Mouse (Mus musculus): ENCODE results near the gene Cd52. TPM values are rescaled to one million over a fixed set of nuclear protein-coding genes. Genes with fewer than 3 reads are reported as not detected.

Gene Cd52
- polyA plus RNA-seq, 1 experiment from 2014 or later: 4.8 TPM

GRCm38 (mm10) chr4:134126300-134127120 is 31.6 kb upstream of the Cd52 start:
- Histone ChIP-seq H3K4me2 (replicated peaks) (0 out of 2 replicates have a peak overlapping the region, but pooled peaks have one; percentile 91), H3K9me3 (replicated peaks) (no peaks in the 10 kb centered on the region), H3K4me1 (peaks cover 29% of the 10 kb centered on the region), H3K4me3 (no peak overlapping the region), H3K9ac (no peak overlapping the region), H3K36me3 (peaks cover 12% of the 10 kb centered on the region), H3K27ac (no peak overlapping the region), H3K27me3 (no peaks in the 10 kb centered on the region)
- WGBS: 86% methylated on average over 21 of the region's 21 CpGs
- no peak for ATAC-seq (ENCODE audit: low FRiP score)

- Histone ChIP-seq H3K27me3 (no peaks in the 10 kb centered on the region), H3K9ac (no peak overlapping the region), H3K36me3 (peaks cover 2% of the 10 kb centered on the region), H3K27ac (no peak overlapping the region), H3K4me1 (peaks cover 29% of the 10 kb centered on the region), H3K9me3 (replicated peaks) (no peaks in the 10 kb centered on the region), H3K4me3 (no peak overlapping the region), H3K4me2 (replicated peaks) (no peak overlapping the region)
- 90% methylated on average over 15 of the region's 15 CpGs for WGBS
- no peak for ATAC-seq (ENCODE audit: low FRiP score)
Observed at GRCm38 (mm10) chr4:134125383-134126060, 30.6 kb upstream of the Cd52 start.

- Histone ChIP-seq H3K27me3 (no peaks in the 10 kb centered on the region), H3K36me3 (no peaks in the 10 kb centered on the region), H3K4me2 (replicated peaks) (no peak overlapping the region), H3K4me3 (no peak overlapping the region), H3K9me3 (replicated peaks) (no peaks in the 10 kb centered on the region), H3K9ac (no peak overlapping the region; the same call in 1 of the 2 replicates), H3K4me1 (peaks cover 23% of the 10 kb centered on the region), H3K27ac (no peak overlapping the region)
- ATAC-seq (ENCODE audit: low FRiP score): no peak
- 25% methylated on average over 17 of the region's 17 CpGs for WGBS
Observed at GRCm38 (mm10) chr4:134123680-134124551, 29.0 kb upstream of the Cd52 start.

- WGBS: 95% methylated on average over 6 of the region's 6 CpGs
- no peaks in the 10 kb centered on the region for H3K36me3 ChIP-seq
- no peak overlapping the region for H3K4me2 ChIP-seq (replicated peaks)
- H3K9me3 ChIP-seq (replicated peaks): no peaks in the 10 kb centered on the region
- H3K27me3 ChIP-seq: no peaks in the 10 kb centered on the region
- H3K27ac ChIP-seq: no peak overlapping the region
- no peak overlapping the region for H3K4me3 ChIP-seq
- peaks cover 21% of the 10 kb centered on the region for H3K4me1 ChIP-seq
- ATAC-seq (ENCODE audit: low FRiP score): no peak
- H3K9ac ChIP-seq: no peak overlapping the region
Observed at GRCm38 (mm10) chr4:134123147-134123546, 28.3 kb upstream of the Cd52 start.

DNA sequence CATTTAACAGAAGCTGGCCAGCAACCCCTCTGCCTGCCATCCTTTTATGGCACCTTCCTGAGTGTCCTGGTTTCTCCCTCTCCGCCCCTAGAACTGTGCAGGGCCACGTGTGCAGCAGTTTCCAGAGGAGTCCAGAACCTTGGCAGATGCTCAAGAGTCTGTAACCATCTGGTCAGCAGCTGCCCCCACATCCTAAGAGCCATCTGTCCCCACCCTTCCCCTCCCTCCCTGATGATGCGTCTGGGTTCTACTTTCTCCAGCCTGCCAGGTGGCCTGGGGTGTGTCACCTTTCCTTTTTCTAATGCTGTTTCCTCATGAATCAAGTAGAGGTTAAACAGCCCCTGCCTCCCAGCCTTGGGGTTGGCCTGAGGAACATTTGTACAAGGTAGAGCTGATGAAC is 27.4 kb upstream of the Cd52 start:
- no peak for ATAC-seq (ENCODE audit: low FRiP score)
- no peak overlapping the region for H3K4me2 ChIP-seq (replicated peaks)
- H3K4me3 ChIP-seq: no peak overlapping the region
- H3K36me3 ChIP-seq: no peaks in the 10 kb centered on the region
- H3K27me3 ChIP-seq: no peaks in the 10 kb centered on the region
- no peak overlapping the region for H3K27ac ChIP-seq
- 43% methylated on average over 3 of the region's 3 CpGs for WGBS
- H3K9me3 ChIP-seq (replicated peaks): no peaks in the 10 kb centered on the region
- peaks cover 12% of the 10 kb centered on the region for H3K4me1 ChIP-seq
- no peak overlapping the region for H3K9ac ChIP-seq

DNA sequence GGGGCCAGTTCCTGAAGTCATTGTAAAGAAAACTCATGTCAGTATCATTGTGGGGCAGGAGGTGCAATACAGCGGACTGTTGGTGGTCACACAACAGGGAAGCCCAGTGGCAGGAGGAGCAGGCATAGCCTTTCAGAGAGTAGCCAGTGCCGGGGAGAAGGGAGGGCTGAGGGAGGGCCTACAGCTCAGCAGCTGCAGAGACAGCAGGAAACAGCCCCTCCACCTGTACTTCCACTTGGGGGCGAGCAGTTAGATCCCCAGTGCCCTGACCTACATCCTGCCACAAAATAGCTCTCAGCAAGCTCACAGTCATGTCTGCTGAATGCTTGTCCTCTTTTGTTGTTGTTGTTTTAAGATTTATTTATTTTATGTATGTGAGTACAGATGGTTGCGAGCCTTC is 26.7 kb upstream of the Cd52 start:
- H3K4me2 ChIP-seq (replicated peaks): no peak overlapping the region
- H3K4me3 ChIP-seq: no peak overlapping the region
- H3K4me1 ChIP-seq: 0 out of 2 replicates have a peak, but pooled peaks cover 5% of the 10 kb centered on the region
- no peaks in the 10 kb centered on the region for H3K9me3 ChIP-seq (replicated peaks)
- WGBS: 48% methylated on average over 4 of the region's 4 CpGs
- no peaks in the 10 kb centered on the region for H3K27me3 ChIP-seq
- no peak overlapping the region for H3K9ac ChIP-seq
- no peaks in the 10 kb centered on the region for H3K36me3 ChIP-seq
- no peak overlapping the region for H3K27ac ChIP-seq
- no peak for ATAC-seq (ENCODE audit: low FRiP score)

GRCm38 (mm10) chr4:134120916-134121315 is 26.0 kb upstream of the Cd52 start:
- Histone ChIP-seq H3K9ac (no peak overlapping the region), H3K4me3 (no peak overlapping the region), H3K36me3 (no peaks in the 10 kb centered on the region), H3K27ac (no peak overlapping the region), H3K4me2 (replicated peaks) (no peak overlapping the region), H3K4me1 (0 out of 2 replicates have a peak, but pooled peaks cover 5% of the 10 kb centered on the region), H3K27me3 (no peaks in the 10 kb centered on the region), H3K9me3 (replicated peaks) (no peaks in the 10 kb centered on the region)
- 88% methylated on average over 4 of the region's 4 CpGs for WGBS
- no peak for ATAC-seq (ENCODE audit: low FRiP score)

DNA sequence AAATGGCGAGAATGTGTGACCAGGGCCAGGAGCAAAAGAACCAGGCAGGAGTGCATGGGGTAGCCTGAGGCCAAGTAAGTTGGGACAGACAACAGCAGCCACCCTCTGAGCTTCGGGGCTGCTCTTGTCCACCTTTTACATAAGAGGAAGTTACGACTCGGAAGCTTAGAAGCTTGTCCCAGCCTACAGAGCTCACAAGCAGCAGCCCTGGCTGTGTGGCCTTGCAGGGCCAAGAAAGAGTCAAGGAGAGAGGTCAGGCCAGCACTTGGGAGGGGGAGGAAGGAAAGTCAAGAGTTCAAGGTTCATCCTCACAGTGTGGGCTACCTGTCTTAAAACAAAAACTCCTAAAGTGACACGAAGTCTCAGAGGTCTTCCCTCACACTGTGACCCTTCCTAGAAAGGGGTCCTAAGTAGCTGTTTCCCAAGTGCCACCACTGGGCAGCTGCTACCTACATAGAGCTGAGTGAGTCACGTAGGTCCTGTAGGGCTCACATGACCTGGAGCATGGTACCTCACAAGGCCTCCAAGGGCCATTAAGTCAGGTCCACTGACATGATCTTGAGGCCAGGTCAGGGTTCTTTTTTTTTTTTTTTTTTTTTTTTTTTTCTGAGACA is 25.4 kb upstream of the Cd52 start:
- H3K4me3 ChIP-seq: no peak overlapping the region
- H3K27ac ChIP-seq: no peak overlapping the region

DNA sequence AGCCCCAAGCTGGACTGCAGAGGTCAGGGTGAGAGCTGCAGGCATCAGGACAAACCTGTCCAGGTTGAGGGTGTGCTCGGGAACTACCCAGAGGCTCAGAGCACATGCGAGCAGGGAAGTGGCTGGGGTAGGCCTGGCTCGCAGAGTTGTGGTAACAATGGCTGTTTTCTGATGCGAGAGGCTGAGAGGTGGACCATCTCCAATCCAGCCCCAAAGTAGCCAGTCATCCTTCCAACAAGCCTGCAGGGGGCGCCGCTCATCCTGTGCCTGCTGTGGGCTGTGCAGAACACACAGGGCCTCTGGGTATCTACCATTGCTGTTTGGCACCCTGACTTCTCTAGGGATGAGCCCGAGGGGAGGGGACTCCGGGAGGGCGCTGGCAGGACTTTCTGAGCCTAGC is 24.8 kb upstream of the Cd52 start:
- no peak overlapping the region for H3K27ac ChIP-seq
- H3K36me3 ChIP-seq: no peaks in the 10 kb centered on the region
- H3K4me3 ChIP-seq: no peak overlapping the region
- no peak overlapping the region for H3K4me2 ChIP-seq (replicated peaks)
- ATAC-seq (ENCODE audit: low FRiP score): no peak
- 62% methylated on average over 9 of the region's 9 CpGs for whole genome bisulfite sequencing
- H3K9me3 ChIP-seq (replicated peaks): no peaks in the 10 kb centered on the region
- H3K27me3 ChIP-seq: no peaks in the 10 kb centered on the region
- no peak overlapping the region for H3K9ac ChIP-seq
- H3K4me1 ChIP-seq: 0 out of 2 replicates have a peak, but pooled peaks cover 5% of the 10 kb centered on the region

More for the DNA sequence above, 25.4 kb upstream of the Cd52 start:
- Histone ChIP-seq H3K4me2 (replicated peaks) (no peak overlapping the region), H3K36me3 (no peaks in the 10 kb centered on the region), H3K9me3 (replicated peaks) (no peaks in the 10 kb centered on the region), H3K4me1 (0 out of 2 replicates have a peak, but pooled peaks cover 5% of the 10 kb centered on the region), H3K27me3 (no peaks in the 10 kb centered on the region), H3K9ac (no peak overlapping the region)
- WGBS: 83% methylated on average over 6 of the region's 6 CpGs
- no peak for ATAC-seq (ENCODE audit: low FRiP score)

GRCm38 (mm10) chr4:134119042-134119441 is 24.2 kb upstream of the Cd52 start:
- H3K4me3 ChIP-seq: no peak overlapping the region
- 0 out of 2 replicates have a peak, but pooled peaks cover 3% of the 10 kb centered on the region for H3K4me1 ChIP-seq
- no peaks in the 10 kb centered on the region for H3K36me3 ChIP-seq
- ATAC-seq (ENCODE audit: low FRiP score): no peak
- WGBS: 68% methylated on average over 5 of the region's 5 CpGs
- H3K9me3 ChIP-seq (replicated peaks): no peaks in the 10 kb centered on the region
- no peak overlapping the region for H3K27ac ChIP-seq
- no peaks in the 10 kb centered on the region for H3K27me3 ChIP-seq
- no peak overlapping the region for H3K4me2 ChIP-seq (replicated peaks)
- no peak overlapping the region for H3K9ac ChIP-seq

GRCm38 (mm10) chr4:134118126-134118800 is 23.4 kb upstream of the Cd52 start:
- 69% methylated on average over 14 of the region's 14 CpGs for WGBS
- H3K36me3 ChIP-seq: no peaks in the 10 kb centered on the region
- no peaks in the 10 kb centered on the region for H3K9me3 ChIP-seq (replicated peaks)
- no peak overlapping the region for H3K9ac ChIP-seq
- H3K4me1 ChIP-seq: no peaks in the 10 kb centered on the region
- H3K27me3 ChIP-seq: no peaks in the 10 kb centered on the region
- no peak overlapping the region for H3K27ac ChIP-seq
- no peak overlapping the region for H3K4me3 ChIP-seq
- no peak for ATAC-seq (ENCODE audit: low FRiP score)
- H3K4me2 ChIP-seq (replicated peaks): no peak overlapping the region
